Mouse (Mus musculus) urinary bladder, postnatal 36 days (tissue): ENCODE measurements around the gene Arrdc2.

Source experiments
- DNase-seq, 2 experiments: peaks; one replicate each; pipeline ENCODE4 v3.0.0; 2022; ENCODE audit warnings: low spot score in 2 of 2, mixed read lengths in 1 of 2

The Arrdc2 gene

GRCm38 (mm10) chr8:70863956-70864711 is 24.6 kb upstream of the Arrdc2 start:
- DNase-seq: no peak

- no peak for DNase-seq
These were observed 23.5 kb upstream of the Arrdc2 start, which contains the start of gene Kcnn1 for GRCm38 (mm10) chr8:70862824-70863641. Gene Kcnn1, minus strand, starts transcription at chr8:70863258.

DNA sequence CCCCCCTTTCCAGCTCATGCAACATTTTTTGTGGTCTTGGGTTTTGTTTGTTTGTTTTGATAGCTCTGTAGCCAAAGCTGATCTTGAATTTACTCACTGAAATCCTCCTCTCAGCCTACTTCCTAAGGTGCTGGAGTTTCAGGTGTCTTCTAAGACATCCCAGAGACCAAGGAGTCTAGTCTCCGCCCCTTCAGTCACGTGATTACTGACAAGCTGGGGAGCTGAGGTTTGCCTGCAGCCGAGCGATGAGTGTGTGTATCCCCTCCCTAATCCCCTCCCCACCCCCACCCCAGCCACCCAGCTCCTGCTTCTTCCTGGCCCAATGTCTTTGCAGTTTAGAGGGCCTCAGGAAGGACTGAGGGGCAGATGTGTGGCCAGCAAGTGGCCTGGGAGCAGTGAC is 18.0 kb upstream of the Arrdc2 start:
- DNase-seq: no peak

DNA sequence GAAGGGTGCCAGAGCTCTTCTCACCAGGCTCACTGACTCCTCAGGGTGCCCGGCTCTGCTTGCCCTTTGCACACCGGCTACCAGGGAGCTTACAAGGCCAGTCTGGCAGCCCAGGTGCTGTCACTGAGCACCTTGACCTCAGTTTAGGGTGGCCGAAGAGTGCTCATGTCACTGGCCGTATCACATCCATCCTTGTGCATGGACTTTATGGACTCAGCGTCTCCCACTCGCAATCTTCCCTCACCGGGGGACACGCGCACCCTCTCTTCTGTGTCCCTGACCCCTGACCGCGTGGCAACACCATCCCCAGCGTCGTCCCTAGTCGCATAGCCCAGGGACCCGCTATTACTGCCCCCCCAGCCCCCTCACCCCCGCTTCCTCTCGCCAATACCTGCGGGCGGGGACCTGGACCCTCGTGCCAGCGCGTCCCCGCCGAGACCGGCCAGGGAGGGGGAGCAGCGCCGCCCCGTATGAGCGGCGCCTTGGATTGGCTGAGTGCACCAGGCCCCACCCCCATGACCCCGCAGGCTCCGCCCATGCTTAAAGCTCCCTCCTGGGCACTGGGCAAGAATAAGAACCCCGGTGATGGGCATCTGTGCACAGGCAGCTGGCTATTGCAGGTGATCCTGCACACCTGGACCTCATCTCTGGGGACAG is 17.1 kb upstream of the Arrdc2 start:
- peak in 1 of 2 experiments; percentile 72 for DNase-seq

DNA sequence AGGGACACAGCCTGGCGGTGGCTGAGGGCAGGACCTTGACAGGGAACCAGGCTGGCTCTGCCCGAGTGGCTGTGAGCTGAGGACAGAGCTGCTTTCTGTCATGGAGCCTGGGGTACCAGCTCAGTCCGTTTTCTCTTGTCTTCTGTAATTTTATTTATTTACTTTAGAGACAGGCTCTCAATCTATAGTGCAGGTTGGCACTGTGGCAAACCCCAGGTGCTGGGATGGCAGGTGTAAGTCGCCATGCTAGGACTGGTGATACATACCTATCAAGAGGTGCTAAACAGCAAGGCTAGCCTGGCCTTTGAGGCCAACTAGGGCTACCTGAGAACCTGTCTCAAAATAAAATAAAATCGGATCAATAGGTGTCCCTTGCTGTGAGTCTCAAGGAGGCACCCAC is 16.5 kb upstream of the Arrdc2 start:
- no peak for DNase-seq

- DNase-seq: no peak
These were observed 14.3 kb upstream of the Arrdc2 start for GRCm38 (mm10) chr8:70853863-70854262.

GRCm38 (mm10) chr8:70852595-70853231 is 13.2 kb upstream of the Arrdc2 start:
- DNase-seq: no peak

GRCm38 (mm10) chr8:70851837-70852236 is 12.3 kb upstream of the Arrdc2 start:
- DNase-seq: no peak

DNA sequence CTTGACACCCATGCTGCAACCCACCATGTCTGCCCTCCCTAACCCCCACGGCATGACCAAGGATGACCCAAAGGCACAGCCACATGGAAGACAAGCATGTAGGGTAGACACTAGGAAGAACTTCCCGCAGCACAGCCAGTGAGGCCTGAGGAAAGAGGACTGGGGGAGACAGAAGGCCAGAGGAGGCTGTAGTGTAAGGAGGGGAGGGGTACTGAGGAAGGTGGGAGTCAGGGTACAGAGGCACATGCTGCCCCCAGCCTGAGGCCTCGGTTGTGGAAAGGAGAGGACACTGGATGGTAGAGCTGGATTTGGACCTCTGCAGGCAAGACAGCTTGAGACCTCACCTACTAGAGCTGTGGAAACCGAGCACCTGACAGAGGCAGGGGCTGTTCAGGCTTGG is 11.4 kb upstream of the Arrdc2 start:
- no peak for DNase-seq

GRCm38 (mm10) chr8:70850132-70850845 is 10.8 kb upstream of the Arrdc2 start:
- no peak for DNase-seq

DNA sequence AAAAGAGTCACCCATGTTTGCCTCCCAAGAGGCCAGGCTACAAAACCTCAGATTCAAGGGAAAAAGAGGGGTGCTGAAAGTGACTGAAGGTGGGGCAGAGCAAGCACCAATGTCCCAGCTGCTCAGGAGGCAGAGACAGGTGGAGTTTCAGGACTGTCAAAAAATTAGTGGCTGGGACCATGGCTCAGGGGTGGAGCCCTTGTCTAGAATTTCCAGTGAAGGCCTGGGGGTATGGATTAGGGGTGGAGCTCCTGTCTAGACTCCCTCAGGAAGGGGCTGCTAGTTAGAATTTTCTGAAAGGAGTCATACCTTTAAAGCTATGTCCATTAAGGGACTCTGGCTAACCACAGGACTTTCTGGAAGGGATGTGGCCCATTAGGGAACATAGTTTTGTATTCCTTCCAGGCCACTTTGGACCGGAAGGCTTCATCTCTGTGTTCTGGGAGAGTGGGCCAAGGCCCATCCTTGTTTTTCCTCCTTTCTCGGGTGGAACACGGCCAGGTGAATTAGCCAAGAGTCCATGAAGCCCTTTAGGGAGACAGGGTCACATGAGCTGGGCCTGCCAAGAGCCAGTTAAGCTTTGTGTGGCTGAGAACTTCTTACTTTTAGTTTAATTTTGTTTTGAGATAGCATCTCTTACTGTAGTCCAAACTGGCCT is 9.9 kb upstream of the Arrdc2 start:
- DNase-seq: peak in 1 of 2 experiments; percentile 74

DNA sequence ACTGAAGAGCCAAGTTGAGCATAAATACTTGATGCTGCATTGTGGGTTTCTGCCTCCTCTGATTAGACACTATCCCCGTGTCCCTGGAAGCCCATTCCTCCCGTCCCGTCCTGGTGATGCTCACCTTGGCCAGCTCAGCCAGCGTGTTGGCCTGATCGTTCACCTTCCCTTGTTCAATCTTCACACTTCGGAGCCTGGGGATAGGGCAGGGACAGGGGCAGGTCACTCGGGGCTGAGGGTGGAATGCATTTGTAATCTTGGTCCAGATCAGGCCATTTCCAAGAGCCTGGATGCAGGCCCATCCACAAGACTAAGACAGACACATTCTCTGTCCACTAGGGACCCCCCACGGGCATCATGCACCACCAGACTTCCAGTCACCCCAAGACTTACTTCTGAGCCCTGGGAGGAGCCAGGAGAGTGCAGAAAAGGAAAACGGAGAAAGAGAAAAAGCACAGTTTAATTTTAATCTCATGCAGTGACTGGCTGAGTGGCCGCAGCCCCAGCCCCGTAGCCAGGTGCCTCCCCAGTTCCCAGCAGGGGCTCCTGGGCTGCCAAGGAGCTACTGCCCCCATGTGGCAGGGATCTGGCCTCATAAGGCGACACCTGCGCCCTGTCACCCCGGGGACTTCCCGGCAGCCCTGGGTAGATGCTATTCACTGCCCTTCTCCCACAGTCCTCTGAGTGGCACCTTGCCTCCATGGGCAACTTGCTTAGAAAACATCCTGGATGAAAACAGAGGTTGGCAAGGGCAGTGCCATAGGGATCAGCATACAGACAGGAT is 7.0 kb upstream of the Arrdc2 start:
- no peak for DNase-seq

GRCm38 (mm10) chr8:70845108-70845507 is 5.6 kb upstream of the Arrdc2 start:
- DNase-seq: no peak

GRCm38 (mm10) chr8:70844523-70844922 is 5.0 kb upstream of the Arrdc2 start:
- peak; percentile 81 to 87 for DNase-seq

GRCm38 (mm10) chr8:70843941-70844340 is 4.4 kb upstream of the Arrdc2 start:
- no peak for DNase-seq

GRCm38 (mm10) chr8:70843214-70843773 is 3.8 kb upstream of the Arrdc2 start:
- no peak for DNase-seq

- DNase-seq: no peak
These were observed 3.0 kb upstream of the Arrdc2 start for GRCm38 (mm10) chr8:70842484-70842883.

DNA sequence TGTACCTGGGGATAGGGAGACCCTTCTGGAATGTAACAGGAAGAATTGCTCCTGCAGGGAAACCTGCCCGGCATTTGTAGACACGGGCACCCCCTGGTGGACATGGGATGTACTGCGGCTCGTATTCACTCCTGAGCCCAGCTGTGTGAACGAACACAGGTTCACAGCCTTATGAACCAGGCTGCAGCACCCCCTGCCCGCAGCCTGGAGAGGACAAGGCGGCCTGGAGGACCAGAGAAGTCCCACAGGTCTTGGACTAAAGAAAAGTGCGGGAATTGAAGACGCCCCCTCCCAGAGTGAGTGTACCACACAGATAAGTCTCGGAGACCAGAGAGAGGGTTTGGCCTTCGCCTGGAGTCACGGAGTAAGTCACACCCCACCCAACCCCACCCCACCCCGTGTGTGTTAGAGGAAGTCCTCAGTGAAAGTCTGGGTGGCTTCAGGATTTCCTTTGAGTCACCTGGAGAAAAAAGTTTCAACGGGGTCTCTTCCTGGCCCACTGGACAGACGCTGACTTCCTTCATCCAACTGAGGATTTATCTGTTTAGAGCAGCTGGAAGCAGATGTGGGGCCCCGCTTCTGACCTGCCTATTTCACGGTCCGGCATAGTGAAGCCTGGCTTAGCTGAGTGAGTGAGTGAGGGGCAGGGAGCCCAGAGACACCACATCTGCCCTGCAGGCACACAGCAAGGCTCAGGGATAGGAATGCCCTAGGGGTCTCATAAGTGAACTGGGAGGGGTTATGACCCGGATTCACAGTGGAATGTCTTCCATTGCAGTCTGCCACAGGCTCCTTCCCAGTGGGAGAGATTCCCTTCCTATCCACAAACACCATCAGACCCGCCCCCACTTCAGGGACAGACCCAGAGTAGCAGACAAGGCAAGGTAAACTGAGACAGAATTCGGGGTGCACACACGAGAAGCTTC is 1.9 kb upstream of the Arrdc2 start:
- peak; percentile 87 to 90 for DNase-seq
